Mouse (Mus musculus) limb, embryonic 13.5 days (tissue): ENCODE results near the gene Mcee. TPM values are rescaled to one million over a fixed set of nuclear protein-coding genes. Genes with fewer than 3 reads are reported as not detected.
A peak's percentile ranks its signal among the peaks of the same experiment; 100 is the strongest.

Experiments used
- ATAC-seq: fragments of 200-750 bp; cut with Nextera tagmentation; 2 replicates; pipeline ENCODE4 v1.8.0; 2017; ENCODE audit warnings: low read depth, moderate number of reproducible peaks, moderate TSS enrichment; ENCODE audit not compliant: low FRiP score
- H3K27ac ChIP-seq: fragments of 300-500 bp; sonication (generic); 2 replicates; pipeline ENCODE4 v1.5.1; 2015; ENCODE audit warnings: inconsistent platforms, mild to moderate bottlenecking, moderate library complexity
- H3K27me3 ChIP-seq: fragments of 300-500 bp; sonication (generic); 2 replicates; pipeline ENCODE4 v1.6.1; 2015; ENCODE audit warnings: mild to moderate bottlenecking, inconsistent platforms
- H3K36me3 ChIP-seq: fragments of 300-500 bp; sonication (generic); 2 replicates; pipeline ENCODE4 v1.6.1; 2015; ENCODE audit warnings: inconsistent platforms, mild to moderate bottlenecking, moderate library complexity
- H3K4me1 ChIP-seq: fragments of 300-500 bp; sonication (generic); 2 replicates; pipeline ENCODE4 v1.6.1; 2015; ENCODE audit warnings: inconsistent platforms
- H3K4me2 ChIP-seq: fragments of 300-500 bp; sonication (generic); replicated peaks from 2 replicates; pipeline ENCODE4 v1.6.1; 2015; ENCODE audit warnings: inconsistent platforms, mild to moderate bottlenecking, moderate library complexity
- H3K4me3 ChIP-seq: fragments of 300-500 bp; sonication (generic); 2 replicates; pipeline ENCODE4 v1.5.1; 2015; ENCODE audit warnings: moderate library complexity, mild to moderate bottlenecking, inconsistent platforms
- H3K9ac ChIP-seq: fragments of 300-500 bp; sonication (generic); 2 replicates; pipeline ENCODE4 v1.6.1; 2015; ENCODE audit warnings: mild to moderate bottlenecking, inconsistent platforms
- H3K9me3 ChIP-seq: fragments of 300-500 bp; sonication (generic); 2 replicates; pipeline ENCODE4 v1.6.1; 2016; ENCODE audit warnings: inconsistent platforms
- WGBS: fragments of 180-500 bp; shearing (Covaris S2); methylation state at CpG from one replicate; pipeline ENCODE4 v1.1.7; 2015; 5-methylcytosine and 5-hydroxymethylcytosine counted together
- polyA plus RNA-seq: library from polyadenylated mRNA; unstranded; fragments of >200 nt; fragmentation: Nextera tagmentation; extraction: Ambion mirVana; gene quantifications from 2 replicates; pipeline ENCODE4 v1.2.1, GENCODE M21; 2015

Gene Mcee
- polyA plus RNA-seq, 1 experiment from 2014 or later = 52.8 TPM

DNA sequence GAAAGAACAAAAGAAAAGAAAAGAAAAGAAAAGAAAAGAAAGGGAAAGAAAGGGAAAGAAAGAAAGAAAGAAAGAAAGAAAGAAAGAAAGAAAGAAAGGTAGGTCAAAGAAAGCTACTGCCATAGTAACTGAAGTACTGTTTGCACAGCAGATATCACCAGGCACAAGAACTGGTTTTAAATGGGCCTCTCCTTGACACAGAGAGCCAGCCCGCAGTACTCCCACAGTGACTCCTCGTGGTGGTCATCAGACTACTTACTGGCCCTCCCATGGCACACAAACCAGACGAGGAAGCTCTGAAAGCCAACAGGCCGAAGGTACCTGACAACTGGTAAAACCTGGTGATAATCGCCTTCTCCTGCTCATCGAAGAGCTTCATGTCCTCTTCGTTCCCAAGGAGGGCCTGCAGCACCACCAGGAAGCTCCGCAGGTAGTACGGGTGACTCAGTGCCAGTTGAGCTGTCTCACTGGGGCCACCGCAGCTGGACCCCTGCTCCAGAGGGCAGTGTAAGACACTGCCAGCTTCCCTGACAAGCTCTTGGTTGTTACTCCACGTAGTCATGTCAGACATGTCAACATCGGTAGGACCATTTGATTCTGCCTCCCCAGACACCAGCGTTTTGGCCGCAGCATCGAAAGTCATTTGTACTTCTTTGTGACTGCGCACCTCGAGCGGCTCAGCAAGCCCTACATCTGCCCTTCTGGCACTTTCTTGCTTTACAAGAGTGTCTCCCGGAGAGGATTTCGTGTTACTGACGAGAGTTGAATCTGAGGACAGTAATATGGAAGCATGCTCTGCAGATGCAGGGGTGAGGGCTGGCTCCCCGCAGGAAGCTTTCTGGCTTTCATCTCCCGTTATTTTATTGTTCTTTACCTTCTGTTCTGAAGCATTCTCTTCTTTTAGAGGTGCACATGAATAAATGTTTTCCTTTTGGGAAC is 20.2 kb upstream of the Mcee start:
- H3K4me1 ChIP-seq = peaks cover 13% of the 10 kb centered on the region
- 89% methylated on average over 23 of the region's 23 CpGs for WGBS
- no peaks in the 10 kb centered on the region for H3K27me3 ChIP-seq
- H3K9ac ChIP-seq = no peak overlapping the region
- ATAC-seq = no peak
- no peaks in the 10 kb centered on the region for H3K9me3 ChIP-seq
- H3K4me3 ChIP-seq = 0 out of 2 replicates have a peak overlapping the region, but pooled peaks have one; percentile 66
- no peak overlapping the region for H3K27ac ChIP-seq
- H3K36me3 ChIP-seq = peaks cover 39% of the 10 kb centered on the region
- H3K4me2 ChIP-seq = peak overlapping the region; percentile 70

DNA sequence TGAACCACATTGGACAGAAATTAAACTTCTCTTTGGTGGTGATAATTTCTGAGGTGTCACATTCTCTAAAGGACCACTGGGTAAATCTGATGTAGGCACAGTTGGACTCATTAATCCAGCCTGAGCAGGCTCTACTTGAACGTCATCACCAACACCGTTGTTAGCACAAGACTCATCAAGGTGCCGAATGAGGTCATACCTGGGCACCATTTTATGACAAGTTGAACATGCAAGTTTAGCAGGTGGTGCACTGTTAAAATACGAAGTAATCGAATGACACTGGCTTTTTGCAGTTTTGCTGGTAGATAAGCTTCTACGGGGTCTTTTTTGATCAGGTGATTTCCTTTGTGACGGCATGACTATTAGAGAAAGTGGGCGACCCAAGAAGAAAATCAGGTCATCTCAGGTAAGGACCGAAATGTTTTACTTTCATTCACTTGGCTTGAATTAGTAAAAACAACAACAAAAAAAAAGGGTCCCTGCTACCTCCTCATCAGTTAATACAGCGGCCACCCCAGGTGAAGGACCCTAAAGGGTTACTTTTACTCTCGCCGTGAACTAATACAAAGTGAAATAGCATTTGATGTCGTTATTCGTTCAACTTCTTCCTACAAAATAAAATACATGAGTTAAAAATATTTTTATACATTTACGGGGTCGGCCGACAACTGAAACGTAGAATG is 19.1 kb upstream of the Mcee start:
- Histone ChIP-seq H3K27ac (peak overlapping the region; percentile 96), H3K4me1 (peaks cover 13% of the 10 kb centered on the region), H3K4me2 (peak overlapping the region; percentile 70), H3K4me3 (peak overlapping the region; percentile 66), H3K9me3 (no peaks in the 10 kb centered on the region), H3K36me3 (peaks cover 46% of the 10 kb centered on the region), H3K27me3 (no peaks in the 10 kb centered on the region), H3K9ac (peak overlapping the region; percentile 76)
- peak; percentile 30; the same call in 1 of the 2 replicates for ATAC-seq
- WGBS = 10% methylated on average over 18 of the region's 18 CpGs

DNA sequence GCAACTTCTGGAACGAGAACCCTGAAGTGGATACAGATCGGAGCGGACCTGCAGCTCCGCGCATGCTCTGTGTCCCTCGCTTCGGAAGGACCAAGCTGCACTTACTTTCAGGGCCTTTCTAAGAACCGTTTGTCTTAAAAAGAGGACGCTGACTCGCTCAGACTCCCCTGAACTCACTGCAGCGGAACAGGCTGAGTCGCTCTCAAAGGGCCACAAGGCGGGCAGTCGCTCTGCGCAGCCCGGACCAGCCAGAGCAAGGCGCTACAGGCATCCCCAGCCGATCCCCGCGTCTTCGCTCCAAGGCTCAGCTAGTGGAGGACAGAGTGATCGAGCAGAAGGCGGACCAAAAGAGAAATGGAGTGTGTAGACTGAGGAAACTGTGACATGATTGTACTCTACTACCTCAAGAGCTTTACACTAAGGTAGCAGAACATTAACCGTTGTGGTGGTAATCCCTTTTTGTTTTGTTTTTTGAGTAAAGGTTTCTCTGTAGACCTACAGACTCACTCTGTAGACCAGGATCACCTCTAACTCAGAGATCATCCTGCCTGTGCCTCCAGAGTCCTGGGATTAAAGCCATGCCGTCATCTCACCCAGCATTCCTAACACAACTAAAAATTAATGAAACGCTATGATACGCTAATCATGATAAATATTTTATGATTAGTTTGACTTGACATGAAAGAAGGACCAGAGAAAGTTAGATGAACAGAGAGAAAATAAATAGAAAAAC is 18.4 kb upstream of the Mcee start, which contains the start of gene Fan1:
Fan1 (minus strand) TSS at position 266 of the 733 bp plus-strand sequence.
- peaks cover 46% of the 10 kb centered on the region for H3K36me3 ChIP-seq
- WGBS = 5% methylated on average over 27 of the region's 27 CpGs
- H3K4me3 ChIP-seq = peak within 1 kb of the TSS; percentile 66

DNA sequence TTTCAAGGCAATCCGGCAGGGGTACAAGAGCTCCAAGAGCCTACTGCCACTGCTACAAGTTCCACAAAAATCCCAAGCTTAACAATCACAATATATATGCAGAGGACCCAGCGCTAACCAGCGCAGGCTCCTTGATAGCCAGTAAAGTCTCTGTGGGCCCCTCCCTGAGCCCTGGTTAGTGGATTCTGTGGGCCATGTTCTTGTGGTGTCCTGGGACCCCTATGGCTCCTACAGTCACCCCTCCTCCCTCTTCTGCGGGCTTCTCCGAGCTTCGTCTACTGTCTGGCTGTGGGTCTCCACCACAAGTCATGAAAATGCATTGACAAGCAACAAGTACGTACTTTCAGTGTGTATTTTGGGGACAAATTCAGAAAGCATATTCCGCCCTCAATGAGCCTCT is 928 bp upstream of the Mcee start:
- Histone ChIP-seq H3K27ac (no peak overlapping the region), H3K4me2 (peak overlapping the region; percentile 98), H3K9me3 (no peaks in the 10 kb centered on the region), H3K9ac (peak overlapping the region; percentile 81), H3K4me1 (peaks cover 20% of the 10 kb centered on the region), H3K27me3 (no peaks in the 10 kb centered on the region), H3K4me3 (peak overlapping the region; percentile 67), H3K36me3 (peaks cover 29% of the 10 kb centered on the region)
- ATAC-seq = no peak
- 3% methylated on average over 8 of the region's 8 CpGs for WGBS

More for the DNA sequence above, 18.4 kb upstream of the Mcee start, which contains the start of gene Fan1:
- Histone ChIP-seq H3K27me3 (no peaks in the 10 kb centered on the region), H3K27ac (peak within 1 kb of the TSS; percentile 96), H3K9ac (peak within 1 kb of the TSS; percentile 76), H3K9me3 (no peaks in the 10 kb centered on the region), H3K4me2 (peak within 1 kb of the TSS; percentile 70), H3K4me1 (peaks cover 13% of the 10 kb centered on the region)
- ATAC-seq = peak; percentile 96

DNA sequence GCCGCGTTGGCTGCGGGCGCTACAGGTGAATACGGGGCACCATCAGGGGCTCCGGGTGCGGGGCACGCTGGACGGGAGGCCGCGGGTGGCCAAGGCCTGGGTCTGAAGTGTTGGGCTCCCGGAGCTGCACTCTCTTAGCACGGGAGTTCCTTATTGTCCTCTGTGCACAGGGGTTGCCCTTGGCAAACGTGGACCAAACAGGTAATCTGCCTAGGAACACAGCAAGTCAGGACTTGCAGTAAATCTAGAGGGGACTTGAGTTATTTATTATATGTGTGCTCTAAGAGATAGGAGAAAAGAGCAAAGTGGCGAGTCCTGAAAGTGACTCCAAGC is 378 bp downstream of the Mcee start:
- peak overlapping the region; percentile 80; the same call in 1 of the 2 replicates for H3K27ac ChIP-seq
- peak overlapping the region; percentile 83 for H3K9ac ChIP-seq
- WGBS = 1% methylated on average over 15 of the region's 15 CpGs
- H3K4me3 ChIP-seq = peak overlapping the region; percentile 67
- H3K4me2 ChIP-seq = peak overlapping the region; percentile 98
- no peaks in the 10 kb centered on the region for H3K9me3 ChIP-seq
- H3K36me3 ChIP-seq = peaks cover 16% of the 10 kb centered on the region
- H3K27me3 ChIP-seq = no peaks in the 10 kb centered on the region
- no peak for ATAC-seq
- H3K4me1 ChIP-seq = peaks cover 20% of the 10 kb centered on the region

DNA sequence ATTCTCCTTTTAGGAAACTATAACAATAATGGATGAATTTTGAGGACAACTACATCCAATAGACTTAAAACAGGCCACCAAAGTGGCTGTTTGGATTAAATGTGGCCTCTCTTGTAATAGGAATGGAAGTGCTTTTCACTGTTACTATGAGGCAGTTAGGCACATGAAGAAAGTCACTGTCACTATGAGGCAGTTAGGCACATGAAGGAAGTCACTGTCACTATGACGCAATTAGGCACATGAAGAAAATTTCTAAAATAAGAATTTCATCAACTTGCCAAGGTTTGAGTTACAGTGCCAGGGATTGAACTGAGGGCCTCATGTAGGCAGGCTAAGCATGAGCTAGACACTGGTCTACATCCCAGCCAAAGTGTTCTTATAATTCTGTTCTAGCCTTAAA is 8.3 kb downstream of the Mcee start:
- Histone ChIP-seq H3K9ac (no peak overlapping the region), H3K36me3 (peaks cover 7% of the 10 kb centered on the region), H3K27ac (no peak overlapping the region), H3K27me3 (no peaks in the 10 kb centered on the region), H3K9me3 (no peaks in the 10 kb centered on the region), H3K4me2 (no peak overlapping the region), H3K4me3 (no peak overlapping the region), H3K4me1 (no peaks in the 10 kb centered on the region)
- WGBS = 94% methylated on average over 1 of the region's 1 CpGs
- no peak for ATAC-seq

DNA sequence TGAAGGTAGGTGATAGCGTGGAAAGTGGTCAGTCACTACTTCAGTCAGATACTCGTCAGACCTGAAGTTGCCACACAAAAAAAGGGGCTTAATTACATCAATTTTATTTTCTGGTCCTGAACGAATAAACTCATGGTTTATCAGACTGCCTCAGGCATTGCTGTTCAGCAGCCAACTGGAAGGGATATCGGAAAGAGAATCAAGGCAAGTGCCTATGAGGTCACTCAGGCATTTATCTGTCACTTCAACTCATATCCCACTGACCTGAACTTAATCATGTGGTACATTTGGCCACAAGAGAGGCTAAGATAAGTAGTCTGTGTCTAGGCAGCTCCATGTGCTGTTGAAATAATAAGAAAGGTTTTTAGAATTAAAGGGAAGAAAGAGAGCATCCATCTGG is 10.0 kb downstream of the Mcee start:
- Histone ChIP-seq H3K4me2 (no peak overlapping the region), H3K4me3 (no peak overlapping the region), H3K4me1 (no peaks in the 10 kb centered on the region), H3K27ac (no peak overlapping the region), H3K36me3 (peaks cover 7% of the 10 kb centered on the region), H3K9me3 (no peaks in the 10 kb centered on the region), H3K9ac (no peak overlapping the region), H3K27me3 (no peaks in the 10 kb centered on the region)
- ATAC-seq = no peak
- 84% methylated on average over 4 of the region's 4 CpGs for WGBS

DNA sequence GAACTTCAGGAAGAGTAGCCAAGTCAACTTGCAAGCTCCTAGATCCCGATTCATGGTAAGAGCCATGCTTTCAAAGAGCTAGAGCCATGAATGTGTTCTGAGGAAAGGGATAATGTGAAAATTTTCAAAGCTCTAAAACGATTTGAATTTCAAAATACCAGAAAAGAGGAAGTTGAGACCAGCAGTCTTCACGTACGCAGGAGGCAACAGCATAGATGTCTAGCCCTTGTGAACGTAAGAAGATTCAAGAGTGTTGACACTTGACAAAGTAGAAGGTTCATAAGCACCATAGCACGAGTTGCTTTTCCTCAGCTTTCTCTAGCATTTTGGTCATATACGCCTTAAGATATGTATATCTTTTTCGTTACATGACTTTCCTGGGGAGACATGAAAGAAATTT is 11.6 kb downstream of the Mcee start:
- Histone ChIP-seq H3K4me3 (no peak overlapping the region), H3K36me3 (peaks cover 7% of the 10 kb centered on the region), H3K27ac (no peak overlapping the region), H3K4me2 (no peak overlapping the region), H3K27me3 (no peaks in the 10 kb centered on the region), H3K4me1 (no peaks in the 10 kb centered on the region), H3K9me3 (no peaks in the 10 kb centered on the region), H3K9ac (no peak overlapping the region)
- no peak for ATAC-seq
- 91% methylated on average over 8 of the region's 8 CpGs for WGBS

DNA sequence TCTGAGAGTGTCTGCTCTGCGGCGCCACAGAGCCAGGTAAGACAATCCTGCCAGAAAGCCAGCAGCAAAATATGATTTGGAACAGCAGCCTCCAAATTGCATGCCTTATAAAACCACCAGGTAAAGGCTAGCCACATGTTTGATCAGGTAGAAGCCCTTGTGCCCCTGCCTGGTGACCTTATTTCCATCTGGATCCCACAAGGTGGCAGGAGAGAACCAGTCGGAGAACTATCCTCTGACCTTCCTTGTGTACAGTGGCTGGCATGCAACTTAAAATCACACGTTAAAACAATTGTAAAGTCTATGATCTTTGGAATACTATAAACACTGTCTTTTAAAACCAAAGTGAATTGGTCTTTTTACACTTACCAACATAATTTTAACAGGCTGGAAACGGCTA is 32.5 kb downstream of the Mcee start:
- WGBS = 51% methylated on average over 5 of the region's 5 CpGs

DNA sequence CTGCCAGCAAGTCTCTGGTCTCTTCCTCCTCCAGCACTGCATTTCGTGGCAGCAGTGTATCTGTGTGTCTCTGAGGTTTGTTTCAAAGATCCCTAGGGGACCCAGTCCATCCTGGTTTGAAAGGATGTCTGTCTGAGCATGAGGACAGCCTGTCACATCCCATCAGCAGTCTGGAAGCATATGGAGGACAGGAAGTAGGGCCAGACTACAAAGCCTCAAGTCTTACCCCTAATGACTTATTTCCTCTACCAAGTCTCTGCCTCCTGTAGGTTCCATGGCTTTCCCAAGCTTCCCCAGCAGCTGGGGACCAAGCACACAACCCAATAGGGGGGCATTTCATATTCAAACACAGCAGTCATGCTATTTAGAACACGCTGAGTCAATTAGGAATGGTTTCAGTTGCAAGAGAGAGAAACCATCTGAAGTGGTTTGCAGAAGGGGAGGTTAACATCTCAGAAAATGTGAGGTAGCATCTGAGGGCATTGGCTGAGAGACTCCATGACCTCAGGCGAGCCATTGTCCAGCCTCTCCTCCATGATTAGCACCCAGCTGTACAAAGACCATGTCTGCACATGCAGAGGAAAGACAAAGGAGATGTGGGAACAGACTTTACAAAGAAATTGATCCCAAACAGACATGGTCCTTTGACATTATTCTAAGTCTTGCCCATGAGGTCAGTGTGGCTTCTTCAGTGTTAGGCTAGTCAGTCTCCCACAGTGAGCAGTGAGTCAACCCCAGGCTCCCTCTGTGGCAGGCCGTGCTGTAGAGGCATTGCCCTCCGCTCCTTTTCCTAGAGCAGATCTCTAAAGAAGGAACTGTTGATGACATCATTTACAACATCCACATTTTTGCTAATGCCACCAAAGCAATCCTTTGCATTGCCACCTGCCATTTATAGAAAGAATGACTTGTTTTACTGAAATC is 47.5 kb downstream of the Mcee start:
- Histone ChIP-seq H3K27me3 (no peaks in the 10 kb centered on the region), H3K27ac (no peak overlapping the region), H3K4me3 (no peak overlapping the region), H3K9ac (no peak overlapping the region), H3K9me3 (no peaks in the 10 kb centered on the region), H3K4me2 (no peak overlapping the region), H3K36me3 (no peaks in the 10 kb centered on the region), H3K4me1 (no peaks in the 10 kb centered on the region)
- WGBS = 55% methylated on average over 5 of the region's 5 CpGs
- no peak for ATAC-seq

More for the DNA sequence above, 32.5 kb downstream of the Mcee start:
- Histone ChIP-seq H3K27me3 (no peaks in the 10 kb centered on the region), H3K27ac (no peak overlapping the region), H3K9ac (no peak overlapping the region), H3K36me3 (no peaks in the 10 kb centered on the region), H3K4me1 (no peaks in the 10 kb centered on the region), H3K4me3 (no peak overlapping the region), H3K4me2 (no peak overlapping the region), H3K9me3 (no peaks in the 10 kb centered on the region)
- ATAC-seq = no peak

DNA sequence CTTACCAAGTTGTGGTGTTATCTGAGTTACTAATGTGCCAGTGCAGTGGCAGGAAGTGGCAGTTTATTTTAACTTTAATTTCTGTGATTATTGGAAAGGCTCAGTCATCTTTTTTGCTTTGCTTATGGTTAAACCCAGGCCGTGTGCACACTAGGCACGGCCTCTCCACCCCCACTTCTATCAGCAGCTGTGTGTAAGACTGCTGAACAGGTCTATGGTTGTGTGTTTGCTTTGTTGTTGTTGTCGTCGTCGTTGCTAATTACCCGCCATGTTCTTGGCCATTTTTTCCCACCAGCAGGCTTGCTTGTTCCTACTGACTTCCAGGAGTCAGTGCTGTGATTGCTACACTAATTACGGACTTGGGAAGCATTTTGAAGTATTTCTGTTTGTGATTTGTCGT is 48.1 kb downstream of the Mcee start:
- H3K9ac ChIP-seq = no peak overlapping the region

More for the DNA sequence above, 48.1 kb downstream of the Mcee start:
- no peaks in the 10 kb centered on the region for H3K9me3 ChIP-seq
- no peaks in the 10 kb centered on the region for H3K36me3 ChIP-seq
- H3K4me2 ChIP-seq = no peak overlapping the region
- no peaks in the 10 kb centered on the region for H3K27me3 ChIP-seq
- no peak overlapping the region for H3K4me3 ChIP-seq
- 76% methylated on average over 8 of the region's 8 CpGs for WGBS
- no peak for ATAC-seq
- no peaks in the 10 kb centered on the region for H3K4me1 ChIP-seq
- H3K27ac ChIP-seq = no peak overlapping the region
